Mouse (Mus musculus) thymus, adult 18-20 months (tissue): ENCODE results near the gene Fam178b.

Experiments used
- DNase-seq, 2 experiments: peaks; one replicate each; pipeline ENCODE4 v3.0.0; 2022; ENCODE audit warnings: mixed read lengths in 2 of 2

Fam178b gene

GRCm38 (mm10) chr1:36512966-36513280 lies 170.1 kb downstream of the Fam178b start:
- no peak for DNase-seq
